Comparison of ENCODE assay signal across 11 mouse cellular contexts in the genomic region with DNA sequence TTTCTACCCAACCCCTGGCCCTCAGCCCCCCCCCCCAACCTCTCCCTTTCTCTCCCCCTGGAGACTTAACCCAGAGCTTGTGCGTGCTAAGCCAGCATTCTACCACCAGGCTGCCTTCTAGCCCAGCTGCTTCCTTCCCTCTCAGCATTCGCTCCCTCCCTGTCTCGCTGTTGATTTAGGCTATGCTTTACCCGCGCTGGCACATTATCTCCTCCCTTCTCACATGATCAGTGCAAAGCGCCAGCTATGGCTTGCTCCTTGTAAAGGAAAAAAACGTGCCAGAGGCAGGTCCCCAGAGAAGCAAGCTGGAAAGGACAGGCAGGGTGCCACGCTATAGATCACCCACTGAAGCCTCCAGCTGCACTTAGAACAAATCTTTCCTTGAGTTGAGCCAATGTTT.
DNase-seq lines count a peak whose midpoint lies in the region; ATAC-seq lines count a peak whose summit lies in the region.
"Had no signal": no experiment of that assay in that cellular context is flagged by ENCODE, and none has a peak within 500 bp of the region (broad histone marks: within the 10 kb centered on the region; RNA-seq: fewer than 3 reads in every experiment).

No protein-coding gene starts in this region.

- H3K27me3 ChIP-seq in heart, embryonic 11.5 days (ENCODE audit: control insufficient read depth, insufficient read depth, low read length) = no peaks in the 10 kb centered on the region
- H3K27me3 ChIP-seq in kidney, embryonic 14.5 days (ENCODE audit: control insufficient read depth, insufficient read depth, low read length) = no peaks in the 10 kb centered on the region
- H3K27me3 ChIP-seq: heart, embryonic 13.5 days; neural tube, embryonic 12.5 days had no signal

- H3K27ac ChIP-seq in heart, embryonic 11.5 days (ENCODE audit: low read depth, low read length) = no peak overlapping the region
- H3K27ac ChIP-seq in kidney, embryonic 14.5 days (ENCODE audit: low read depth, low read length) = no peak overlapping the region
- H3K27ac ChIP-seq: heart, embryonic 13.5 days; neural tube, embryonic 12.5 days had no signal

- no peak overlapping the region for H3K4me2 ChIP-seq in heart, embryonic 11.5 days
- H3K4me2 ChIP-seq in kidney, embryonic 14.5 days (replicated peaks; ENCODE audit: low read depth, low read length) = no peak overlapping the region; the same call in 1 of the 2 replicates
- H3K4me2 ChIP-seq: heart, embryonic 13.5 days; neural tube, embryonic 12.5 days had no signal

- 45% methylated on average over 8 of the region's 8 CpGs for WGBS in heart, embryonic 11.5 days (ENCODE audit: insufficient replicate concordance)
- 42% methylated on average over 8 of the region's 8 CpGs for WGBS in kidney, embryonic 14.5 days

- H3K9me3 ChIP-seq in heart, embryonic 11.5 days (replicated peaks; ENCODE audit: control insufficient read depth, low read length) = no peaks in the 10 kb centered on the region
- no peaks in the 10 kb centered on the region for H3K9me3 ChIP-seq in kidney, embryonic 14.5 days (ENCODE audit: control insufficient read depth, low read length)
- H3K9me3 ChIP-seq: heart, embryonic 13.5 days; neural tube, embryonic 12.5 days had no signal

- H3K9ac ChIP-seq in heart, embryonic 11.5 days (ENCODE audit: low read depth, low read length) = no peak overlapping the region
- H3K9ac ChIP-seq in kidney, embryonic 14.5 days (ENCODE audit: low read depth, low read length) = no peak overlapping the region
- H3K9ac ChIP-seq: heart, embryonic 13.5 days; neural tube, embryonic 12.5 days had no signal

- no peaks in the 10 kb centered on the region for H3K4me1 ChIP-seq in heart, embryonic 11.5 days (ENCODE audit: control insufficient read depth, insufficient read depth, low read length)
- H3K4me1 ChIP-seq in kidney, embryonic 14.5 days (ENCODE audit: control insufficient read depth, insufficient read depth, low read length) = no peaks in the 10 kb centered on the region

- H3K36me3 ChIP-seq in heart, embryonic 11.5 days (ENCODE audit: control insufficient read depth, insufficient read depth, low read length) = no peaks in the 10 kb centered on the region
- H3K36me3 ChIP-seq in kidney, embryonic 14.5 days (ENCODE audit: control insufficient read depth, insufficient read depth, low read length) = no peaks in the 10 kb centered on the region
- H3K36me3 ChIP-seq: heart, embryonic 13.5 days; neural tube, embryonic 12.5 days had no signal

- H3K4me3 ChIP-seq in heart, embryonic 11.5 days (ENCODE audit: low read depth, low read length) = no peak overlapping the region
- H3K4me3 ChIP-seq in kidney, embryonic 14.5 days (ENCODE audit: low read length) = no peak overlapping the region
- H3K4me3 ChIP-seq: heart, embryonic 13.5 days; neural tube, embryonic 12.5 days had no signal

- DNase-seq in heart, adult 11 months = peak; percentile 96
- DNase-seq in ovary, adult 18-20 months (ENCODE audit: low spot score) = peak; percentile 18
- DNase-seq in ovary, postnatal 36 days (ENCODE audit: low spot score) = no peak
- DNase-seq in telencephalon, adult 2 months (ENCODE audit: low read depth, low spot score) = peak; percentile 31
- no peak for DNase-seq in thymus, postnatal 0 days (ENCODE audit: low spot score)
- DNase-seq: liver had no signal

- no peak for ATAC-seq in heart, embryonic 11.5 days (replicated peaks; ENCODE audit: insufficient number of reproducible peaks, low FRiP score, low TSS enrichment)
- ATAC-seq in kidney, embryonic 14.5 days (ENCODE audit: low FRiP score, low TSS enrichment) = 0 out of 2 replicates have a peak, but pooled peaks have one; percentile 39
- ATAC-seq in megakaryocyte, adult 5-6 weeks (ENCODE audit: poor library complexity, severe bottlenecking) = no peak

Comparison
In these comparisons a context has a peak if more than half of its experiments do, and no peak if none do; other contexts are left out.
1. DNase-seq: peak in heart, adult 11 months (single experiment), ovary, adult 18-20 months (single experiment) and telencephalon, adult 2 months (single experiment); none in ovary, postnatal 36 days (single experiment) and thymus, postnatal 0 days (single experiment).